Mouse (Mus musculus) megakaryocyte progenitor cell, adult 5-6 weeks (primary cell): ENCODE data around the gene Gstk1. TPM values are rescaled to one million over a fixed set of nuclear protein-coding genes. Genes with fewer than 3 reads are reported as not detected.

Source experiments
- ATAC-seq: replicated peaks from 2 replicates; pipeline ENCODE4 v1.8.0; 2016; ENCODE audit warnings: mild to moderate bottlenecking, moderate TSS enrichment, inconsistent platforms; ENCODE audit not compliant: poor library complexity
- total RNA-seq, 2 experiments: library from RNA; stranded (forward) in 1 of 2; stranded (reverse) in 1 of 2; fragments of 157-497, 149-512 nt in 1 of 2; fragments of 200-1000 nt in 1 of 2; gene quantifications; 2 replicates each; pipeline versions ENCODE4 v1.2.3 to v1.2.4; 2015 to 2017

Gene Gstk1
- 14.8 and 15.8 TPM in 2 replicates for total RNA-seq (2015)
- total RNA-seq (2017) = 4.0 and 5.3 TPM in 2 replicates

DNA sequence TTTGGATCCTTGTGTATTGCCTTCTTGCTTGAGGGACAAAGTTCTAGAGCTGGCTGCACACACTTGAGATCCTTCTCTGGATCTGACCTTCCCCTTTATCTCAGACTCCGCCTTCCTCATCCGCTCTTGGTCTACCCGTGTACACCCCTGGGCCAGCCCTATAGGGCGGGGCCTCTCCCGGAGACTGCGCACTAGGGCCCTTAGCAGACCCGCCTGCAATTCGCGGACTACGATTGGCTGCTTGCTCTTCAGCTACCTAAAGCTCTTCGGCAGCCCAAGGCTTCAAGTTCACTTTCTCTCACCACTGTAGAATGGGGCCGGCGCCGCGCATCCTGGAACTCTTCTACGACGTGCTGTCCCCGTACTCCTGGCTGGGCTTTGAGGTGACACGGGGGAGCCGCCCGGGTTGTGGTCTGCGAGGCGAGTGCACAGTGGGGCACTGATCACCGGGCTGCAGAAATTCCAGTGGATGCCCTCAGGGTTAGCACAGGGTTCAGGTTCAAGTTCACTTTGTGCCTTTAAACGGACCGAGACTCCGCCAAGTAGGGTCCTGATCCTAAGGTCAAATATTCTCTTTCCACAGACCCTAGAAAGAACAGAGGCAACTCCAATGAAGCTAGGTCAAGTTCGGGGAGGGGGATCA is at the start of gene Gstk1:
Gene Gstk1 (plus strand): TSS at position 225 of the 643 bp plus-strand sequence.
- ATAC-seq = peak; percentile 97

DNA sequence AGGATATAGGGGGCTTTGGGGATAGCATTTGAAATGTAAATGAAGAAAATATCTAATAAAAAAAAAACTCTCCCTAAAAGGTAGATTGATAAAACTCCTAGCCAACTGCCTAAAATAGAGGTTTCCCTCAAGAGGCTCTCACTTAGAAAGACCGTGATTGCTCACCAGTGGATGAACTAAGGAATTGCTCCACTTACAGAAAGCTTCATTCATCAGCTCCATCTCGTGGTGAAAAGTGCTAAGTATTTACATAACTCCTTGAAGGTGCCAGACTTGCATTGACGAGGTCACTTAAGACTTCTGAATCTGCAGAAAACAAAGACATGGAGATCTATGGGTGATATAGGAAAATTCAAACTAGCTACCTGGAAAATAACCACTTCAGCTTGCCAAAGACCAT is 48.0 kb upstream of the Gstk1 start:
- ATAC-seq = no peak

DNA sequence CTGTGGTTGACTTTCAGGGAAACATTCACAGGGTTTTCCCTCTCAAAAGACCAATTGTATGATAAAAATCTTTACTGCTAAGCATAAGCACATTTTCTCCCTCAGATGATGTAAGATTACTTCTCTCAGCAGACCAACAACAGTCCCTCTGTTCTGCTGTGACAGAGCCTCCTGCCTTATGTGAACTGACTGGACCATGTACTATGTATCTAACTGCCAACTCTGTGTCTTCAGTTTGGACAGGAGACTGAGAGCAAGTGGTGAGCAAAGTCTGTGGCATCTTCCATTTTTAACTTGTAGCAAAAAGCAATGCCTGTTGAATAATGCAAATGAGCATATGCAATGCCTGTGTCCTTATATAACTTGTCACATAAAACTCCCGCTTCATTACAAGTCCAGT is 46.2 kb upstream of the Gstk1 start:
- no peak for ATAC-seq

DNA sequence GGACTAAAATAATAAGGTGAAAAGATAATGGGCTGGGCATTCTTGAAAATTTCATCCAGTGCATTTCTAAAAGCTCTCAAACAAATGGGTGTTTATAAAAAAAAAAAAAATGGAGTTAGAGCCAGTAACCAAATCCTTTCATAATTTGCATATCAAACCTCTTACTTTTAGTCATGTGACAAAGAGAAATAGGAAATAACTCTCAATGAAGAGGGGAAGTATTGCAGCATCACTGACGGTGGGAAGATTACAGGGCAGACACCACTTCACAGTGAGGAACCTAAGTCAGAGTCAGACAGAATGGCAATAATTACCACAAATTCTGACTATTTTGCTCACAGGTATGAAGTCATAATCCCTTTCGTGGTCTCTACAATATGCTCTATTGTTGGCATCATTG is 30.7 kb upstream of the Gstk1 start, which contains the start of gene Tas2r144:
Gene Tas2r144 (plus strand): TSS at position 301 of the 400 bp plus-strand sequence.
- no peak for ATAC-seq

DNA sequence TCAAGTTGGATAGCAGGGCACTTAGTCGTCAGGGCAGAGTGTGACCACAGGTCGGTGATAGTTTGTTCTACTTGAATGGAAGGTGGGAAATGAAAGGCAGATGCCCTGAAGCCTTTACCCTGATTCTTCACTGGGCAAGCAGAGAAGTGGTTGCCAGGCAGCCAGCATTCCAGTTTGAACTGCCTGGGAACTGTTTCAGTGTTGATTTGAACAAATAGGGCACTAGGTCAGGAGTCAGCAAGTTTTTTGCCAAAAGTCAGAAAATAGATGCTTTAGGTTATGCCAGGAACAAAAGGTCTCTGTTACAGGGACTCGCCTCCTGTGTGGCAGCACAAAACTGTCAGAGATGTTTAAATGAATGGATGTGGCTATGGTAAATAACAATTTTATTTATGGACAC is 23.4 kb upstream of the Gstk1 start:
- ATAC-seq = no peak

DNA sequence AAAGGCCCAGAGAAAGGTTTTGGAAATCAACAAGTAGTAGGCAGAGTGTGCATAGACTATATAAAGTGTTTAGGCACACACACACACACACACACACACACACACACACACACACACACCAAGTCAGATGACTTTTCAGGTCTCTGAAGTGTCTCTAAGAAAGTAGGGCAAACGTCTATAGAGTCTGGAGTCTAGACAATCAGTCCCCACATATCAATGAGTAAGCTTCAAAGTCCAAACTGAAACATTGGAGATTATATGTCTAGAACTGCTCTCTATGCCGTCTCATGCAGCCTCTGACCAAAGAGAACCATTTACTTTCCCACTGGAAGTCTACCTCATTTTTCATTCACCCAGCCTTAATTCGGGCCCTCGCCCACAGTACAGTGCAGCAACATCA is 20.7 kb upstream of the Gstk1 start:
- no peak for ATAC-seq

DNA sequence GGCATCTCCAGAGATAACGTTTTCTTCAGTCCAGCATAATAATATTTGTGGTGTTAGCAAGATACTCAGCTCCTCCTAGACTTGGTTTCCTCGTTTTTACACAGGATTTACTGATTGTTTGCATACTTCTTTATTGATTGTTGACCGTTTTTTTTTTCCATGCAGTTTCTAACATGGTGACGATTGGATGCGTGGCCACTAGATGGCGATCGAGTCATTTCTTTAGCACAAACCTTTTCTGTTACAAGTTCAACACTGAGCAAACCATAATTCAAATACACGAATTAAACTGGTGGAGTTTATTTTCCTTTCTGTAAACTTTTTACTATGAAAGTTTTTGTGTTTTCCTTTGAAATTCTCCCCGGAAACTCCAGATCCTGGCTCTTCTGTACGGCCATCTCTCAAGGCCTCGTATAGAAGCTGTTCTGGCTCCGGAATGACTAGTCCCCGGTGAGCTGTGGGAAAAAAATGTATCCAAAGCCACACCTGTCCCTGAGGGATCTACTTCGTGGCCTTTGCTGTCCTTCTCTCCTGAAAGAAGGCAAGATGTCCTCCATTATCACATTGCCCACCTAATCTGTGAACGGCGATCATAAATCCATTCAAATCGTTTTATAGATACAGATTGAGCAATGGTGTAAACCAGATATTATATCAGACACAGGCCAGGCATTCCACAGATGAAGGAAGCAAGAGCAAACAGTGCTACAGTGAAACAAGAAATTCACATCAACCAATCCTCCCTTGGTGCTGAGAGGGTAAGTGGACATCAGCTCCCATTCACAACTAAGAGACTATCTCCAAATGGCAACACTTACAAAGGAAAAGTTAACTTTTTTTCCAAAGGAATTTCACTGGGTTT is 18.3 kb upstream of the Gstk1 start:
- peak; percentile 97 for ATAC-seq

DNA sequence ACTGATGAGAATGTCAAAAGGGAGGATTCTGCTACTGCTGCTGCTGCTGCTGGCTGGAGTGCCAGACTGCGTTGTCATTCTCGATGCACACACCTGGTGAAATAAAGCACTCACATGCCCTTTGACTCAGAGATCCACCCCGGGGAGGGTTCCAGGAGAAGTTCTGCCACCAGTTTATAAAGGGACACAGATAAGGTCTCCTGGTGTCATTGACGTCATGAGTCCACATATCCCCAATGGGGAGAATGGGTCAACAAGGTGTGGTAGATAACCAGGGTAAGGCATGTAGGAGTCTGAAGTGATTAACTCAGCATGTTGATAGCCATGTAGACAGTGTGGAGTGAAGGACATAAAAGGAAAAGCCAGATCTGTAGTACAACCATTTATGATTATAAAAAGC is 16.1 kb upstream of the Gstk1 start:
- no peak for ATAC-seq

DNA sequence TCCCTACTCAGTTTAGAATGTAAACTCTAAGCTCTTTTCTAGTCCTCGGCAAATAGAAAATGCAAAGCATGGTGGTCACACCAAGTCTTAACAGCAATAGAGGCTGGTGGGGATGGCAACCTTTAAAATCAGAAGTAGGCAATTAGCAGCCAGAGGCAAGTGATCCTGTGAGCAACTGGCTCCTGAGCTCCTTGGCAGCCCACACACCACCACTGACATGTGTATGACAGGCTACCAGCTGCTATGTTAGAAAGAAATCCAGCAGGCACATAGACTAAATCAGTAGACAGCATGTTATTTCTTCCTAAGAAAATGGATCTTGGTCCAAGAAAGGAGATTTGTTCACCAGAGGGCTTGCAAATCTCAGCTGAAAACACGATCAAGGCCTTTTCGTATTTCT is 14.5 kb upstream of the Gstk1 start:
- no peak for ATAC-seq

DNA sequence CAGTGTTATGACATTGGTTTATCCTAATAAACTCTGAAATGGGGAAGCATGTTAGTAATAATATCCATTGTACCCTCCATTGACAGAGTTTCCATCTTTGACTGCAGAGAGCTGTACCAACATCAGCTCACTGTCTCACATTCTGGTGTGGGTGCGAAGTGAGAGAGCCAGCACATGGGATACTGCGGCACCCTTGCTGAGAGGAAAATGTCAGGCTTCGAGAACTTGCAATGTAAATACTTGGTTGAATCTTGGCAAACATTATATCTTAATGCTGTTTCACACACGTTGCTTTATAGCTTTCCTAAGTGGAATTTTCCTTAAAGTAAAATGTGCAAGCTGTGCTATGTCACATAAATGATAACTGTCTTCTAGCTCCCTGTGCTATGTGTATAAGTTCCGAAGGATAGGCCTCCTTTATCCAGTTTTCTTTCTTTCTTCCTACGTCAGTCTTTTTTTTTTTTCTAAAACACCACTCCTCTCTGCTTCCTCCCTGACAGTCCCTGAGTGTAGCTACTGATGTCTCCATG is 8.4 kb upstream of the Gstk1 start:
- no peak for ATAC-seq

DNA sequence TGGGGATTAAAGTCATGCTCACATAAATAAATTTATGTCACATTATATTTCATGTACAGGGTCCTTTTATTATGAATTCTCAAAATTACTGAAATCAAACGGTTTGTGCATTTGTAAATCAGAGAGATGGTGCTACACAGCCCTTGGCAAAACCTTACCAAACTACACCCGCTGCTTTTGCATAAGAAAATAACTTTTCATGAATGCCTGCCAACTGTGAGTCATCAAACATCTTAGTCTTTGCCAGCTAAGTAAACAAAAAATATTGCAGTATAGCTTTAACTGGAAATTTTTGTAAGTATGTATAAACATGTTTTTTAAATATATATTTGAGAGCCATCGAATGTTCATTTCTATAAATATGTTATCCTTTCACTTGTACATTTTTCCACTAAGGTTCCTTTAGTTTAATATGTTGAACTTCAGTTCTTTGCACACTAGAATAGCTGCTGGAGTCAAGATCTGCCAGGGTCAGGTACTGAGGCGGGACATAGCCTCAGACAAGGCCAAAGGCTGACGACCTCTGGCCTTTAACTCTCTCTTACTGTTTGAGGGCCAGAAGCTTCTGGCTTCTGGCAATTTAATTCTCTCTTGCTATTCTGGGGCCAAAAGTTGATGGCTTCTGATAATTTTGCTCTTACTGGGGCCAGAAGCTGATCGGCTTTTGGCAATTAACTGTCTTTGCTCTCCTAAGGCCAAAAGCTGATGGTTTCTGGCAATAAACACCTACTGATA is 4.3 kb upstream of the Gstk1 start:
- no peak for ATAC-seq

DNA sequence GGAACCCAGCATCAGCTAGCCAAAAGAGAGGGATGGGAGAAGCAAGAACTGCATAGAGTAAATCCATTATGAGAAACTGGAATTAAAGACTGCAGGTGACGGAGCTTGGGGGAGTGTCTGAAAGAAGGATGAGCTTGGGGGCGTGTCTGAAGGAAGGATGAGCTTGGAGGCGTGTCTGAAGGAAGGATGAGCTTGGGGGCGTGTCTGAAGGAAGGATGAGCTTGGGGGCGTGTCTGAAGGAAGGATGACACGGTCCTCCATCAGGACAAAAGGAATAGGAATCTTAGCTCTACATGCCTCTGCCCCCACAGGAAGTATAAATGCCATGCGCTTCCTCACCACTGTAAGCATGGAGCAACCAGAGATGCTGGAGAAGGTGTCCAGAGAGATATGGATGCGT is 1.4 kb downstream of the Gstk1 start:
- ATAC-seq = no peak

DNA sequence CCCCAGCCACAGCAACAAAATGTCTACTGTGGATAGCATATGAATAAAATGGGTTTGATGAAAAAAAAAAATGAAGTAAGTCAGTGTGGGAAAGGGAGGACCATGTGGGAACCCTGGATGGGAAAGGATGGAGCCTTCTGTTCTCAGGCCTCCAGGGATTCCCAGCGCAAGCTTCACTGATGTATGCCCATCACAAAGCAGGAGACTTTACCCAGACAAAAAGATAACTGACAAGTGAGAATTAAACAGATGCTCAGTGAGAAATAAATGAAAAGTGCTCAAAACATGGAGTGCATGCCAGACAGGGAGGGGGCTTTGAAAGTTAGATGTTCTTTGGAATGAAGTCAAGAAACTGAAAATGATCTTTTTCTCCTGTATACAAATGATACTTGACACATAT is 2.2 kb downstream of the Gstk1 start:
- no peak for ATAC-seq

DNA sequence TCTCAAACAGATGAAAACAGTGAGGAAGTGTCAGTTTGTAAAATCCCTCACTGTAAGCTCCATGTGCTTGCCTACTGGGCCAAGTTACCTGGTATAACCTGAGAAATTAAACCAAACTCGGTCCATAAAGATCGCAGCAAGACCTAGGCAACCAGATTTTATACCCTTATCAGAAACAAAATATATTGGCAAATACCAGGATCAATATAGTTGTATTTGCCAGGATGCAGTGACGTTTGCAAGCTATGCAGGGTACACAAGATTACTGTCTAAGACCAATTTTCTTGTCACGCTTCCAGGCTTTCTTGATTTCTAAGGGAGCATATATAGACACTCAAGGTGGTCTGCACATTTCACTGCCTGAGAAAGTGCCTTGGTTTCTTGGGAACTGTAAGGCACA is 6.1 kb downstream of the Gstk1 start:
- ATAC-seq = no peak

DNA sequence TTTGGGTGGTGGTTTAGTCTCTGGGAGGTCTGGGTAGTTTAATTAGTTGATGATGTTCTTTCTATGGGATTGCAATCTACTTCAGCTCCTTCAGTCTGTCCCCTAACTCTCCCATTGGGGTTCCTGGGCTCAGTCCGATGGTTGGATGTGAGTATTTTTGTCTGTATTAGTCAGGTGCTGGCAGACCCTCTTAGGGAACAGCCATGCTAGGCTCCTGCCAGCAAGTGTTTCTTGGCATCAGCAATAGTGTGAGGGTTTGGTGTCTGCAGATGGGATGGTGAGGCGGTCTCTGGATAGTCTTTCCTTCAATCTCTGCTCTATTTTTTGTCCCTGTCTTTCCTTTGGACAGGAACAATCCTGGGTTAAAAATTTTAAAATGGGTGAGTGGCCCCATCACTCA is 7.4 kb downstream of the Gstk1 start:
- no peak for ATAC-seq

DNA sequence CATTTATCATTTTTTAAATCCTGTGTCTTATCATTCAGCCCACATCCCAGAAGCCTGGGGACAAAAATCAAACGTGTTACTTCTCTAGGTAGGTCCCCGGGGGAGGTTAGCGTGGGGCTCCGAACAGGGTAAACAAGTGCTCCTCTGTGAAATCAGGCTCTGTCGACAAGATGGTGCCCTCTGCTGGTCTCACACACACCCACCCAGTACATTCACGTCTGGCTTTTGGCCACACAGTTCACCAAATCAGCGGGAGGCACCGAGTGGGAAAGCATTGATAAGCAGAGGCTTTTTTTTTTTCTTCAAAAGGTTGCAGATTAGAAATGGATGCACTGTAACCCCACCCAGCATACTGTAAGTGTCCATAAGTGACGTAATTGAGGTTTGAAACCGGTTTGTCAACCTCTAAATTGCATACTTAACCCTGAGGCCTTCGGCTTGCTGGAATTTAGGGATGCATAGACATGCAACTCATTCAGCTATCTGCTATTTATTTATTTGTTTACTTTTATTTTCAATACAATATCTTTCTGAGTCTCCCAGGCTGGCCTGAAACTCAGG is 11.6 kb downstream of the Gstk1 start:
- peak; percentile 99 for ATAC-seq

DNA sequence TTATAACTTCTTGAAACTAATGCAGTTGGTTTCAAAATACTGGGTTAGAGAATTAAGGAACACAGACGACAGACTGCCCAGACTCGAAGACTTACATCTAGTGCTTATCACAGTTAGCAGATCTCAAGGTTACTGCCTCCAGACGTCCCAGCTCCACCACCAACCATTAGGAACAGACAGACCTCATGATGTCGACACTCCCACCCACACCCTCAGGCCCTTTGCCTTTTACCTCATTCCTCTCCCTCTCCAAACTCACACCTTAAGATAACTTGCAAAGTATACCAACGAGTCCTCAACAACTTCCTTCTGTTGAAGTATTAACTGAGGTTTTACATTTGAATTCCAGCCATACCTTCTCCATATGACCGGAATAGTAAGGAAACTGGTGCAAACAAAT is 14.7 kb downstream of the Gstk1 start:
- no peak for ATAC-seq

DNA sequence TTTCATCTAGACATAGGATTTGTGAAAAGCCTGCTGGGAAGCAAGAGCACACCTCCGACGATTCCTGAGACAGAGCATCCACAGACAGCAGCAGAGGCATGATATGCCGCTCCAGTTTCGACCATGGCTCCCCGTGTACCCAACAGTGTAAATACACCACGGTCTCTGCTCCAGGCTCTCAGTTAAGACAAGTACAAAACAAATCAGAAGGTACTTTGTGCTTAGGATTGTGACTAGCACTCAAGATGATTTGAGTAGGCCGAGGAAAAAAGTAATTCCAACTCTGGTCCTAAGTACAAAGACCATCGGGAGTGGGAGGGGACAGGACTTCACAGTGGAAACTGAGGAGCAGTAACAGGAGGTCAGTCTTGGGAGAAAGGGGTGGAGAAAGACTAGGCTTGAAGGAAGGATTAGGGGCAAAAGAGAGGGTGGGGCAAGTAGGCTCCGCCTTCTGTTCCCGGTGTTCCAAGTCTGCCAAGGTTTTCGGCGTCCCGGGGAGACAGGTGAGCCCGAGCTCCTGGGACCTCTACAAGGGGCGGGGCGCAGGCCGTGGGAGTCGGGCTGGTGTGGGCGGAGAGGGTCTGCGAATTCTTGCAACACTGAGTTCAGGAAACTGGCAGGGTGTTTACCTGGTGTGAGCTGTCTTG is 15.9 kb downstream of the Gstk1 start, which contains the start of gene Tmem139:
Gene Tmem139 (plus strand): TSS at position 447 of the 647 bp plus-strand sequence.
- ATAC-seq = no peak

DNA sequence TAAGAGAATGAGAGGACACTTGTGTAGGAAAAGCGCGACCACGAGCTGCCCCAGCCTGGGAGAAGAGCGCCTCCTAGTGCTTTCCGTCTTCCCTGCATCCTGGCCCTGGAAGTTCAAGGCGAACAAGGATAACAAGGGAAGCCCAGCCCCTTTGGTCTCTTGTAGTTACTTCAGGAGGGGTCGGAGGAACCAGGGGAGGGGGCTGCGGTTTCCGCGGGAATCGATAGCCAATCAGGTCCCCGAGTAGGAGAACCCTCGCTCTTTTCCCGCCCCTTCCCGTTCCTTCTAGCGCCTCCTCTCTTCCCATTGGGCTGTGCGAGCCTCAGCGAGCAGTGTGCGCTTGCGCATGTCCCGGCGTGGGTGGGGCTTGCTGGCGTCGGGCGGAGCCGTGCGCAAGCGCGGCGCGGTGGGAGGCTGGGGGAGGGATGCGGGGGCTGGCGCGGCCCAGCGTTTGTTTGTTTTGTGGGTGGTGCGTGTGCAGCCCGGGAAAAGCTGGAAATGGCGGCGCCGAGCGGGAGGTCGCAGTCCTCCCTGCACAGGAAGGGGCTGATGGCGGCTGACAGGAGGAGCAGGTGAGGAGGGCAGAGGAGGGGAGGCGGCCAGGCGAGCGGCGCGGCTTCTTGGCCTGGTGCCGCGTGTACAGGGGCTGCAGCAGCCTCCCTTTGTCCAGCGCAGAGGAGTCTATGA is 19.0 kb downstream of the Gstk1 start, which contains the start of gene Casp2:
Gene Casp2 (plus strand): TSS at position 360 of the 687 bp plus-strand sequence.
- peak; percentile 84 for ATAC-seq
